Mouse (Mus musculus): ENCODE results near the gene Mfn1. TPM values are rescaled to one million over a fixed set of nuclear protein-coding genes. Genes with fewer than 3 reads are reported as not detected.

Mfn1 gene
- polyA plus RNA-seq, 1 experiment from 2014 or later: 23.6 TPM

- peak within 1 kb of the TSS; percentile 55 for H3K27ac ChIP-seq (ENCODE audit: low read depth)
- 6% methylated on average over 24 of the region's 24 CpGs for WGBS
- no peak for DNase-seq (ENCODE audit: low spot score)
- H3K4me3 ChIP-seq (ENCODE audit: low read depth, low read length): peak within 1 kb of the TSS; percentile 87
- H3K9ac ChIP-seq (ENCODE audit: low read length): peak within 1 kb of the TSS; percentile 95
- peaks cover 17% of the 10 kb centered on the region for H3K4me1 ChIP-seq (replicated peaks; ENCODE audit: control insufficient read depth, insufficient read depth, low read length)
- H3K27me3 ChIP-seq (replicated peaks; ENCODE audit: control insufficient read depth, insufficient read depth, low read length): no peaks in the 10 kb centered on the region
- no peaks in the 10 kb centered on the region for H3K9me3 ChIP-seq (ENCODE audit: control insufficient read depth, low read length)
- peaks cover 15% of the 10 kb centered on the region for H3K36me3 ChIP-seq (ENCODE audit: control insufficient read depth, insufficient read depth, low read length)
- no peak; the same call in 1 of the 2 replicates for ATAC-seq (replicated peaks; ENCODE audit: low FRiP score, low TSS enrichment, low read depth)
- H3K4me2 ChIP-seq (ENCODE audit: low read length): peak within 1 kb of the TSS; percentile 84
Measured at GRCm38 (mm10) chr3:32509496-32510374, 19.5 kb upstream of the Mfn1 start, which contains the start of gene Zfp639. Zfp639 (plus strand) TSS chr3:32510259.

GRCm38 (mm10) chr3:32510375-32511190, 18.7 kb upstream of the Mfn1 start:
- peak overlapping the region; percentile 84 for H3K4me2 ChIP-seq (ENCODE audit: low read length)
- peak overlapping the region; percentile 55 for H3K27ac ChIP-seq (ENCODE audit: low read depth)
- DNase-seq (ENCODE audit: low spot score) (peak; percentile 99), ATAC-seq (replicated peaks; ENCODE audit: low FRiP score, low TSS enrichment, low read depth) (peak; percentile 96)
- H3K9me3 ChIP-seq (ENCODE audit: control insufficient read depth, low read length): no peaks in the 10 kb centered on the region
- under 1% methylated on average over 57 of the region's 69 CpGs for WGBS
- H3K36me3 ChIP-seq (ENCODE audit: control insufficient read depth, insufficient read depth, low read length): peaks cover 22% of the 10 kb centered on the region
- H3K4me1 ChIP-seq (replicated peaks; ENCODE audit: control insufficient read depth, insufficient read depth, low read length): peaks cover 17% of the 10 kb centered on the region
- peak overlapping the region; percentile 87 for H3K4me3 ChIP-seq (ENCODE audit: low read depth, low read length)
- H3K9ac ChIP-seq (ENCODE audit: low read length): peak overlapping the region; percentile 95
- H3K27me3 ChIP-seq (replicated peaks; ENCODE audit: control insufficient read depth, insufficient read depth, low read length): no peaks in the 10 kb centered on the region

- ATAC-seq (replicated peaks; ENCODE audit: low FRiP score, low TSS enrichment, low read depth) (no peak), DNase-seq (ENCODE audit: low spot score) (no peak)
- H3K27me3 ChIP-seq (replicated peaks; ENCODE audit: control insufficient read depth, insufficient read depth, low read length): no peaks in the 10 kb centered on the region
- no peaks in the 10 kb centered on the region for H3K9me3 ChIP-seq (ENCODE audit: control insufficient read depth, low read length)
- peaks cover 28% of the 10 kb centered on the region for H3K36me3 ChIP-seq (ENCODE audit: control insufficient read depth, insufficient read depth, low read length)
- H3K4me1 ChIP-seq (replicated peaks; ENCODE audit: control insufficient read depth, insufficient read depth, low read length): peaks cover 17% of the 10 kb centered on the region
- peak overlapping the region; percentile 55; the same call in 1 of the 2 replicates for H3K27ac ChIP-seq (ENCODE audit: low read depth)
- H3K4me3 ChIP-seq (ENCODE audit: low read depth, low read length): peak overlapping the region; percentile 87
- peak overlapping the region; percentile 95 for H3K9ac ChIP-seq (ENCODE audit: low read length)
- peak overlapping the region; percentile 84 for H3K4me2 ChIP-seq (ENCODE audit: low read length)
- 3% methylated on average over 13 of the region's 13 CpGs for WGBS
Measured at GRCm38 (mm10) chr3:32511191-32511550, 18.1 kb upstream of the Mfn1 start.

GRCm38 (mm10) chr3:32512686-32513284, 16.5 kb upstream of the Mfn1 start:
- no peak for ATAC-seq (replicated peaks; ENCODE audit: low FRiP score, low TSS enrichment, low read depth)
- Histone ChIP-seq H3K4me1 (replicated peaks; ENCODE audit: control insufficient read depth, insufficient read depth, low read length) (peaks cover 17% of the 10 kb centered on the region), H3K4me3 (ENCODE audit: low read depth, low read length) (no peak overlapping the region), H3K9me3 (ENCODE audit: control insufficient read depth, low read length) (no peaks in the 10 kb centered on the region), H3K4me2 (ENCODE audit: low read length) (no peak overlapping the region), H3K9ac (ENCODE audit: low read length) (no peak overlapping the region), H3K27ac (ENCODE audit: low read depth) (no peak overlapping the region), H3K36me3 (ENCODE audit: control insufficient read depth, insufficient read depth, low read length) (peaks cover 44% of the 10 kb centered on the region), H3K27me3 (replicated peaks; ENCODE audit: control insufficient read depth, insufficient read depth, low read length) (no peaks in the 10 kb centered on the region)
- WGBS: 87% methylated on average over 7 of the region's 7 CpGs
- DNase-seq (ENCODE audit: low spot score): no peak

DNA sequence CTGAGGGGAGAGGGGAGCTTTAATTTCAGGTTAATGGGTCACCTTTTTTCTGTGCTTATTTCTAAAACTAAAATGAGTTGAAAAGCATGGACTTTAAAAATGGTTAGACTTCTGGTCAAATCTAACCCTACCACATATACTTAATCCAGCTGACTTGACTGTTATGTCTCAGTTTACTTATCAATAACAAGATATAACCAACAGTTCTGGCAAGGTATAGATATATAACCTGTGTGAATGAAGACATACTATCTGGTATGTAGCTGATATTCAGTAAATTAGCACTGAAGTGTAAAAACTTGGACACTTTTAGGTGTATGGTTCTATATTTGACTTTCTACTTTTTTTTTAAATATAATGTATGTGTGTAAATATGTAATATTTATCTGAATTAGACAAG, 15.7 kb upstream of the Mfn1 start:
- no peaks in the 10 kb centered on the region for H3K9me3 ChIP-seq (ENCODE audit: control insufficient read depth, low read length)
- no peak overlapping the region for H3K27ac ChIP-seq (ENCODE audit: low read depth)
- H3K9ac ChIP-seq (ENCODE audit: low read length): no peak overlapping the region
- no peak overlapping the region for H3K4me2 ChIP-seq (ENCODE audit: low read length)
- DNase-seq (ENCODE audit: low spot score): no peak
- H3K36me3 ChIP-seq (ENCODE audit: control insufficient read depth, insufficient read depth, low read length): peaks cover 51% of the 10 kb centered on the region
- H3K4me3 ChIP-seq (ENCODE audit: low read depth, low read length): no peak overlapping the region
- ATAC-seq (replicated peaks; ENCODE audit: low FRiP score, low TSS enrichment, low read depth): no peak
- no peaks in the 10 kb centered on the region for H3K27me3 ChIP-seq (replicated peaks; ENCODE audit: control insufficient read depth, insufficient read depth, low read length)
- peaks cover 17% of the 10 kb centered on the region for H3K4me1 ChIP-seq (replicated peaks; ENCODE audit: control insufficient read depth, insufficient read depth, low read length)

DNA sequence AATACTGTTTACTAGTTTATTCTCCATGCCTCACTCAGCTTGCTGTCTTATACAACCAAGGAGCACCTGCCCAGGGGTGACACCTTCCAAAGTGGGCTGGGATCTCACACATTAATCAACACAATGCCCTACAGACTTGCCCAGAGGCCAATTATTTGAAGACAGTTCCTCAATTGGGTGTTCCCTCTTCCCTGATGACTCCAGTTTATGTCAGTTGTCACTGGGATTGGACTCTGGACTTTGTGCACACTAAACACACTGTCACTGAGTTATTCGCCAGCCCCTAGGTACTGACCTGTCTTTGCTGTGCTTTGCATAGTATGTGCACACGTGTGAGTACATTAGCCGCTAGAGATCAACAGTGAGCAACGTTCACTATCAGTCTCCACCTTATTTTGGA, 2.1 kb upstream of the Mfn1 start:
- Histone ChIP-seq H3K27ac (ENCODE audit: low read depth) (no peak overlapping the region), H3K4me1 (replicated peaks; ENCODE audit: control insufficient read depth, insufficient read depth, low read length) (peaks cover 6% of the 10 kb centered on the region), H3K36me3 (ENCODE audit: control insufficient read depth, insufficient read depth, low read length) (peaks cover 10% of the 10 kb centered on the region), H3K9ac (ENCODE audit: low read length) (no peak overlapping the region), H3K27me3 (replicated peaks; ENCODE audit: control insufficient read depth, insufficient read depth, low read length) (no peaks in the 10 kb centered on the region), H3K4me2 (ENCODE audit: low read length) (no peak overlapping the region), H3K9me3 (ENCODE audit: control insufficient read depth, low read length) (peaks cover 3% of the 10 kb centered on the region; the same call in 1 of the 2 replicates), H3K4me3 (ENCODE audit: low read depth, low read length) (no peak overlapping the region)
- no peak for ATAC-seq (replicated peaks; ENCODE audit: low FRiP score, low TSS enrichment, low read depth)
- no peak for DNase-seq (ENCODE audit: low spot score)
- 92% methylated on average over 4 of the region's 4 CpGs for WGBS

DNA sequence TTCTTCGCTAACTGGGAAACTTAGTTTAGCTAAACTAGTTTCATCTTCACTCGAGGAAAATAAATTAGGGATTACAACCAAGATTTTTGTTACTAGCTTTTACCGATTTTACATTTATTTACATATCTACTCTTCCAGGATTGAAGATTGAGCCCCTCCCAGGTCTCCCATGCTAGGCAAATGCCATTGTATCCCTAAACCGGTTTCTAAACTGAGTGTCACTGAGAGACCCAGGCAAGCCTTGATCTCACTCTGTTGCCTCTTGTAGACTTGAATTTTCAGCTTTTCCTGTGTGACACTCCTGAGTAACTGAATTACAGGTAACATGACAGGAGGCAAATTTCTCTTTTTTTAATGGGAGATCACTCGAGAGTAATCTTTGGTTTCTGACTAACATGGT, 776 bp downstream of the Mfn1 start:
- Histone ChIP-seq H3K9ac (ENCODE audit: low read length) (peak overlapping the region; percentile 74), H3K36me3 (ENCODE audit: control insufficient read depth, insufficient read depth, low read length) (peaks cover 11% of the 10 kb centered on the region), H3K27me3 (replicated peaks; ENCODE audit: control insufficient read depth, insufficient read depth, low read length) (no peaks in the 10 kb centered on the region), H3K4me2 (ENCODE audit: low read length) (peak overlapping the region; percentile 73), H3K9me3 (ENCODE audit: control insufficient read depth, low read length) (peaks cover 3% of the 10 kb centered on the region; the same call in 1 of the 2 replicates), H3K4me3 (ENCODE audit: low read depth, low read length) (peak overlapping the region; percentile 88), H3K27ac (ENCODE audit: low read depth) (no peak overlapping the region), H3K4me1 (replicated peaks; ENCODE audit: control insufficient read depth, insufficient read depth, low read length) (peaks cover 6% of the 10 kb centered on the region)
- DNase-seq (ENCODE audit: low spot score) (no peak), ATAC-seq (replicated peaks; ENCODE audit: low FRiP score, low TSS enrichment, low read depth) (no peak)
- WGBS: 14% methylated on average over 5 of the region's 5 CpGs

- WGBS: 62% methylated on average over 1 of the region's 1 CpGs
- ATAC-seq (replicated peaks; ENCODE audit: low FRiP score, low TSS enrichment, low read depth) (no peak), DNase-seq (ENCODE audit: low spot score) (no peak)
- Histone ChIP-seq H3K36me3 (ENCODE audit: control insufficient read depth, insufficient read depth, low read length) (peaks cover 48% of the 10 kb centered on the region), H3K27me3 (replicated peaks; ENCODE audit: control insufficient read depth, insufficient read depth, low read length) (no peaks in the 10 kb centered on the region), H3K9ac (ENCODE audit: low read length) (no peak overlapping the region), H3K9me3 (ENCODE audit: control insufficient read depth, low read length) (no peaks in the 10 kb centered on the region), H3K27ac (ENCODE audit: low read depth) (no peak overlapping the region), H3K4me2 (ENCODE audit: low read length) (no peak overlapping the region), H3K4me3 (ENCODE audit: low read depth, low read length) (no peak overlapping the region), H3K4me1 (replicated peaks; ENCODE audit: control insufficient read depth, insufficient read depth, low read length) (no peaks in the 10 kb centered on the region)
Measured at GRCm38 (mm10) chr3:32535692-32536091, 6.4 kb downstream of the Mfn1 start.
